Comparison of ENCODE assay signal across 18 mouse cellular contexts in genomic region chr11:22453161-22453560, GRCm38 (mm10). TPM values are rescaled to one million over a fixed set of nuclear protein-coding genes. Genes with fewer than 3 reads are reported as not detected.
DNase-seq lines count a peak whose midpoint lies in the region; ATAC-seq and TF ChIP-seq lines count a peak whose summit lies in the region.
"Had no signal": no experiment of that assay in that cellular context is flagged by ENCODE, and none has a peak within 500 bp of the region (broad histone marks: within the 10 kb centered on the region; RNA-seq: fewer than 3 reads in every experiment).

No protein-coding gene starts in this region.

- no peak overlapping the region for H3K9ac ChIP-seq in intestine, embryonic 15.5 days
- no peak overlapping the region for H3K9ac ChIP-seq in intestine, embryonic 16.5 days (ENCODE audit: low read depth, low read length)
- no peak overlapping the region for H3K9ac ChIP-seq in liver, embryonic 11.5 days (ENCODE audit: low read depth, low read length)
- H3K9ac ChIP-seq: embryonic facial prominence, embryonic 12.5 days; forebrain, embryonic 13.5 days; forebrain, embryonic 15.5 days had no signal

- H3K9me3 ChIP-seq in intestine, embryonic 15.5 days, result no peaks in the 10 kb centered on the region
- H3K9me3 ChIP-seq in intestine, embryonic 16.5 days (ENCODE audit: control insufficient read depth, low read length), result no peaks in the 10 kb centered on the region
- no peaks in the 10 kb centered on the region for H3K9me3 ChIP-seq in liver, embryonic 11.5 days (ENCODE audit: control insufficient read depth, low read length)
- H3K9me3 ChIP-seq: embryonic facial prominence, embryonic 10.5 days; embryonic facial prominence, embryonic 12.5 days; forebrain, embryonic 13.5 days; forebrain, embryonic 15.5 days had no signal

- no peak overlapping the region for H3K4me2 ChIP-seq in intestine, embryonic 15.5 days (replicated peaks)
- H3K4me2 ChIP-seq in intestine, embryonic 16.5 days (ENCODE audit: low read depth, low read length), result no peak overlapping the region
- no peak overlapping the region for H3K4me2 ChIP-seq in liver, embryonic 11.5 days
- H3K4me2 ChIP-seq: embryonic facial prominence, embryonic 12.5 days; forebrain, embryonic 13.5 days; forebrain, embryonic 15.5 days had no signal

- no peak for TF ChIP-seq CTCF in small intestine, adult 2 months (IDR thresholded peaks at IDR 0.05; ENCODE audit: extremely low read depth, insufficient read length, insufficient replicate concordance, low read depth, low read length)

- H3K36me3 ChIP-seq in intestine, embryonic 15.5 days, result no peaks in the 10 kb centered on the region
- H3K36me3 ChIP-seq in intestine, embryonic 16.5 days (ENCODE audit: control insufficient read depth, insufficient read depth, low read length), result no peaks in the 10 kb centered on the region
- H3K36me3 ChIP-seq in small intestine, adult 2 months (ENCODE audit: control insufficient read depth, insufficient read depth, low read length), result no peaks in the 10 kb centered on the region
- no peaks in the 10 kb centered on the region for H3K36me3 ChIP-seq in liver, embryonic 11.5 days (ENCODE audit: control insufficient read depth, insufficient read depth, low read length)
- H3K36me3 ChIP-seq: embryonic facial prominence, embryonic 10.5 days; embryonic facial prominence, embryonic 12.5 days; forebrain, embryonic 15.5 days had no signal

- no peak for DNase-seq in lung, postnatal 10 days
- DNase-seq in liver, embryonic 11.5 days (ENCODE audit: low spot score), result no peak
- DNase-seq: adrenal gland, adult 8-10 months; adrenal gland, postnatal 14 days; adrenal gland, postnatal 36 days; cerebellum, adult 11-12 months; cerebellum, adult 2 months; cerebellum, adult 9-10 months; cerebellum, postnatal 10 days; cerebellum, postnatal 25 days had no signal

- peak; percentile 85 for ATAC-seq in intestine, embryonic 15.5 days
- ATAC-seq in intestine, embryonic 16.5 days, result peak; percentile 81
- no peak for ATAC-seq in activated CD4-positive, CD25-positive, alpha-beta regulatory T cell, adult 4 months
- ATAC-seq in liver, embryonic 11.5 days (replicated peaks; ENCODE audit: low FRiP score), result no peak
- ATAC-seq: forebrain, embryonic 13.5 days; forebrain, embryonic 15.5 days had no signal

- no peaks in the 10 kb centered on the region for H3K27me3 ChIP-seq in intestine, embryonic 15.5 days (replicated peaks)
- no peaks in the 10 kb centered on the region for H3K27me3 ChIP-seq in intestine, embryonic 16.5 days (replicated peaks; ENCODE audit: control insufficient read depth, insufficient read depth, low read length)
- H3K27me3 ChIP-seq in small intestine, adult 2 months (ENCODE audit: control insufficient read depth, insufficient read depth, low read length), result no peaks in the 10 kb centered on the region
- no peaks in the 10 kb centered on the region for H3K27me3 ChIP-seq in liver, embryonic 11.5 days (replicated peaks; ENCODE audit: control insufficient read depth, insufficient read depth, low read length)
- H3K27me3 ChIP-seq: embryonic facial prominence, embryonic 12.5 days; forebrain, embryonic 13.5 days; forebrain, embryonic 15.5 days had no signal

- H3K4me3 ChIP-seq in intestine, embryonic 15.5 days (replicated peaks), result no peak overlapping the region
- no peak overlapping the region for H3K4me3 ChIP-seq in intestine, embryonic 16.5 days (ENCODE audit: low read length)
- no peak overlapping the region for H3K4me3 ChIP-seq in small intestine, adult 2 months (ENCODE audit: low read depth, low read length)
- H3K4me3 ChIP-seq in liver, embryonic 11.5 days (ENCODE audit: low read depth, low read length), result no peak overlapping the region
- H3K4me3 ChIP-seq: embryonic facial prominence, embryonic 10.5 days; embryonic facial prominence, embryonic 12.5 days; forebrain, embryonic 13.5 days; forebrain, embryonic 15.5 days had no signal

- no peak for TF ChIP-seq POLR2A in small intestine, adult 2 months (IDR thresholded peaks at IDR 0.05; ENCODE audit: low read depth, low read length)

- H3K27ac ChIP-seq in intestine, embryonic 15.5 days, result no peak overlapping the region
- H3K27ac ChIP-seq in intestine, embryonic 16.5 days (ENCODE audit: low read length), result no peak overlapping the region
- peak overlapping the region; percentile 45 for H3K27ac ChIP-seq in small intestine, adult 2 months (ENCODE audit: insufficient read depth, low read depth, low read length)
- H3K27ac ChIP-seq in liver, embryonic 11.5 days (ENCODE audit: low read depth, low read length), result no peak overlapping the region
- H3K27ac ChIP-seq: embryonic facial prominence, embryonic 10.5 days; embryonic facial prominence, embryonic 12.5 days; forebrain, embryonic 13.5 days; forebrain, embryonic 15.5 days had no signal

- H3K4me1 ChIP-seq in intestine, embryonic 15.5 days (replicated peaks), result no peaks in the 10 kb centered on the region
- H3K4me1 ChIP-seq in intestine, embryonic 16.5 days (ENCODE audit: control insufficient read depth, insufficient read depth, low read length), result no peaks in the 10 kb centered on the region; the same call in 1 of the 2 replicates
- peaks cover 9% of the 10 kb centered on the region; the same call in 1 of the 2 replicates for H3K4me1 ChIP-seq in small intestine, adult 2 months (ENCODE audit: control insufficient read depth, insufficient read depth, insufficient read length, low read length)
- no peaks in the 10 kb centered on the region for H3K4me1 ChIP-seq in liver, embryonic 11.5 days (replicated peaks; ENCODE audit: control insufficient read depth, insufficient read depth, low read length)
- H3K4me1 ChIP-seq: embryonic facial prominence, embryonic 10.5 days; embryonic facial prominence, embryonic 12.5 days; forebrain, embryonic 13.5 days; forebrain, embryonic 15.5 days had no signal

RNA-seq across cellular contexts. Expression of gene Tmem17, which starts 58.7 kb away (rescaled TPM):
- 11.0 and 12.0 TPM in 2 replicates for polyA plus RNA-seq in intestine, embryonic 15.5 days (2015; fragmentation: Nextera tagmentation; extraction: Ambion mirVana)
- 9.5 and 9.6 TPM in 2 replicates for polyA plus RNA-seq in intestine, embryonic 16.5 days (2015; fragmentation: Nextera tagmentation; extraction: Ambion mirVana)
- polyA plus RNA-seq in small intestine, adult 2 months (2012; rRNA removed), result 0.36 and 0.60 TPM in 2 replicates
- polyA plus RNA-seq in activated CD4-positive, CD25-positive, alpha-beta regulatory T cell, adult 4 months (2017; shearing (Covaris generic)), result 1 to 10 TPM in 1 of 2 experiments, under 1 TPM in 1; 0.36 to 1.5 TPM
- 6.4 and 6.5 TPM in 2 replicates for polyA plus RNA-seq in liver, embryonic 11.5 days (2014; fragmentation: Nextera tagmentation; extraction: Ambion mirVana)

Comparison
In these comparisons a context has a peak if more than half of its experiments do, and no peak if none do; other contexts are left out.
1. ATAC-seq: peak in intestine, embryonic 15.5 days (single experiment) and intestine, embryonic 16.5 days (single experiment); none in activated CD4-positive, CD25-positive, alpha-beta regulatory T cell, adult 4 months (single experiment) and liver, embryonic 11.5 days (single experiment).